Mouse (Mus musculus) liver, embryonic 14.5 days (tissue): ENCODE results near the gene Tango2. TPM values are rescaled to one million over a fixed set of nuclear protein-coding genes. Genes with fewer than 3 reads are reported as not detected.

Source experiments
- ATAC-seq: fragments of 200-750 bp; cut with Nextera tagmentation; 2 replicates; pipeline ENCODE4 v1.8.0; 2017; ENCODE audit warnings: moderate number of reproducible peaks, mild to moderate bottlenecking, moderate library complexity; ENCODE audit not compliant: insufficient read depth
- DNase-seq, 3 experiments: peaks; one replicate each; pipeline ENCODE4 v3.0.0-alpha.2; 2012 to 2013; ENCODE audit warnings: low read depth in 3 of 3, low spot score in 3 of 3
- H3K27ac ChIP-seq: fragments of 300-500 bp; sonication (generic); 2 replicates; pipeline ENCODE4 v1.5.1; 2014; ENCODE audit warnings: moderate library complexity, mild to moderate bottlenecking, control low read depth, inconsistent platforms
- H3K27me3 ChIP-seq: fragments of 300-500 bp; sonication (generic); 2 replicates; pipeline ENCODE4 v1.6.1; 2014; ENCODE audit warnings: mild to moderate bottlenecking, low read length, moderate library complexity; ENCODE audit not compliant: control insufficient read depth, insufficient read depth
- H3K36me3 ChIP-seq: fragments of 300-500 bp; sonication (generic); replicated peaks from 2 replicates; pipeline ENCODE4 v1.6.1; 2014; ENCODE audit warnings: low read depth; ENCODE audit not compliant: control insufficient read depth, insufficient read depth
- H3K4me1 ChIP-seq, 2 experiments: fragments of 200-500 bp in 1 of 2; fragments of 300-500 bp in 1 of 2; sonication (generic) in 1 of 2; replicated peaks; 2 replicates each; pipeline ENCODE4 v1.6.1; 2012 to 2014; ENCODE audit warnings: antibody characterized with exemption in 1 of 2, inconsistent platforms in 1 of 2, low read length in 1 of 2; ENCODE audit not compliant: control insufficient read depth in 2 of 2, insufficient read depth in 2 of 2
- H3K4me2 ChIP-seq: fragments of 300-500 bp; sonication (generic); 2 replicates; pipeline ENCODE4 v1.6.1; 2014; ENCODE audit warnings: low read depth, mild to moderate bottlenecking, control low read depth, moderate library complexity
- H3K4me3 ChIP-seq, 2 experiments: fragments of 200-500 bp in 1 of 2; fragments of 300-500 bp in 1 of 2; sonication (generic) in 1 of 2; 2 replicates each; pipeline ENCODE4 v1.5.1; 2012 to 2014; ENCODE audit warnings: low read depth in 2 of 2, low read length in 2 of 2, mild to moderate bottlenecking in 2 of 2, control low read depth in 1 of 2, inconsistent platforms in 1 of 2, moderate library complexity in 1 of 2; ENCODE audit not compliant: insufficient read depth in 1 of 2
- H3K9ac ChIP-seq: fragments of 300-500 bp; sonication (generic); replicated peaks from 2 replicates; pipeline ENCODE4 v1.6.1; 2014; ENCODE audit warnings: mild to moderate bottlenecking, control low read depth, moderate library complexity
- H3K9me3 ChIP-seq: fragments of 300-500 bp; sonication (generic); 2 replicates; pipeline ENCODE4 v1.6.1; 2016; ENCODE audit warnings: low read length, mixed read lengths; ENCODE audit not compliant: control insufficient read depth
- CTCF ChIP-seq: IDR thresholded peaks from 2 replicates; pipeline ENCODE4 v1.5.1; 2016; ENCODE audit warnings: antibody characterized with exemption, low read depth, control low read depth
- EP300 ChIP-seq: IDR thresholded peaks from 2 replicates; pipeline ENCODE4 v1.6.1; 2016; ENCODE audit warnings: antibody characterized with exemption, low read depth
- WGBS: fragments of 180-500 bp; shearing (Covaris S2); extraction: QIAGEN DNeasy Blood & Tissue Kit; methylation state at CpG from one replicate; pipeline ENCODE4 v1.1.7; 2014; ENCODE audit not compliant: insufficient replicate concordance; 5-methylcytosine and 5-hydroxymethylcytosine counted together
- polyA plus RNA-seq, 2 experiments: library from polyadenylated mRNA; depleted of rRNA in 1 of 2; stranded (reverse) in 1 of 2; unstranded in 1 of 2; fragments of >200 nt; fragmentation: Nextera tagmentation in 1 of 2; extraction: Ambion mirVana in 1 of 2; gene quantifications; 2 replicates each; pipeline versions ENCODE4 v1.2.1 to v1.2.3; 2012 to 2014

Tango2 gene
- polyA plus RNA-seq, 2 experiments: 44.5 to 58.8 TPM

- TF ChIP-seq CTCF (peak; percentile 42), EP300 (no peak)
- 87% methylated on average over 5 of the region's 5 CpGs for WGBS
- H3K36me3 ChIP-seq: peaks cover 85% of the 10 kb centered on the region
Observed at GRCm38 (mm10) chr16:18268182-18268581, 79.7 kb downstream of the Tango2 start.

DNA sequence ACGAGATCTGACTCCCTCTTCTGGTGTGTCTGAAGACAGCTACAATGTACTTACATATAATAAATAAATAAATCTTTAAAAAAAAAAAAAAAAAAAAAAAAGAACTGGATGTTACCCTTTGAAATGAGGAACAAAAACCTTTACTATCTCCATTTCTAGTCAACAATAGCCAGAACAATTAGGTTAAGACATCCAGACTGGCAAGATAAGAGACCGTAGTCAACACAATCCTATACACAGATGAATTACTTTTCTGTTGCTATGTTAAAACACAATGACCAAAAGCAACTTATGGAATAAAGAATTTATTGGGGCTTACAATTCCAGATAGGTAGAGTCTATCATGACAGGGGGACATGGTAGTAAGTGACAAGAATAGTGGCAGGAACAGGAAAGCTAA is 82.9 kb downstream of the Tango2 start:
- DNase-seq (no peak), ATAC-seq (no peak)
- Histone ChIP-seq H3K9me3 (no peaks in the 10 kb centered on the region), H3K9ac (no peak overlapping the region), H3K4me3 (no peak overlapping the region), H3K36me3 (peaks cover 77% of the 10 kb centered on the region), H3K27me3 (no peaks in the 10 kb centered on the region), H3K27ac (no peak overlapping the region), H3K4me1 (no peaks in the 10 kb centered on the region), H3K4me2 (no peak overlapping the region)
- WGBS: 87% methylated on average over 2 of the region's 2 CpGs
- TF ChIP-seq EP300 (no peak), CTCF (no peak)

More at GRCm38 (mm10) chr16:18268182-18268581, 79.7 kb downstream of the Tango2 start:
- Histone ChIP-seq H3K4me2 (no peak overlapping the region), H3K27me3 (no peaks in the 10 kb centered on the region), H3K9me3 (no peaks in the 10 kb centered on the region), H3K4me1 (no peaks in the 10 kb centered on the region), H3K4me3 (no peak overlapping the region), H3K27ac (no peak overlapping the region), H3K9ac (no peak overlapping the region)
- DNase-seq (no peak), ATAC-seq (no peak)

- no peaks in the 10 kb centered on the region for H3K27me3 ChIP-seq
- 84% methylated on average over 2 of the region's 2 CpGs for WGBS
- TF ChIP-seq CTCF: no peak
- TF ChIP-seq EP300: no peak
Observed at GRCm38 (mm10) chr16:18258221-18258620, 89.7 kb downstream of the Tango2 start, which contains the start of gene Gm49776. Gene Gm49776 (minus strand): TSS chr16:18258321.

DNA sequence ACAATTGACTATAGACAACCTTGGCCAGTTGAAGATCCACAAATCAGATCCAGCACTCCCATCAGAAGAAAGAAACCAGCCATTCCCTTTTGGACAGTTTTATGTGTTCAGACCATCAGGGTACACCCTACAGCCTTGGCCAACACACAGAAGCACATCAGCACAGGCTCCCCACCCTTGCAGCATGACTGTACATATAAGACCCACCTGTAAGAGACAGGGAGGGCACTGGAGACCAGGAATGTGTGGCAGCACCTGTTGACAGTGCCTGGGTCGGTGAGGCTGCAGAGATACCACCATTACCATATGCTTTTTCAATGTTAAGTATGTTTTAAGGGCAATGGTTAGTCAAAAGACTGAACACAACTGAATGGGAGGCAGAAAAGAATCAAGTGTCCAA is 94.0 kb downstream of the Tango2 start:
- WGBS: 82% methylated on average over 1 of the region's 1 CpGs
- no peak for DNase-seq
- Histone ChIP-seq H3K9ac (no peak overlapping the region), H3K4me1 (peaks cover 0 to 12% of the 10 kb centered on the region in 2 experiments), H3K27me3 (no peaks in the 10 kb centered on the region), H3K9me3 (no peaks in the 10 kb centered on the region), H3K36me3 (peaks cover 85% of the 10 kb centered on the region), H3K4me2 (no peak overlapping the region), H3K4me3 (no peak overlapping the region), H3K27ac (no peak overlapping the region)
- ATAC-seq: no peak
- TF ChIP-seq CTCF (no peak), EP300 (no peak)

More at GRCm38 (mm10) chr16:18258221-18258620, 89.7 kb downstream of the Tango2 start, which contains the start of gene Gm49776:
- ATAC-seq (no peak), DNase-seq (no peak)
- H3K36me3 ChIP-seq: peaks cover 89% of the 10 kb centered on the region
- H3K4me3 ChIP-seq: no peak within 1 kb of the TSS
- no peaks in the 10 kb centered on the region for H3K4me1 ChIP-seq
- H3K9me3 ChIP-seq: no peaks in the 10 kb centered on the region
- H3K9ac ChIP-seq: no peak within 1 kb of the TSS
- H3K27ac ChIP-seq: no peak within 1 kb of the TSS
- no peak within 1 kb of the TSS for H3K4me2 ChIP-seq

GRCm38 (mm10) chr16:18252736-18253135 is 95.2 kb downstream of the Tango2 start:
- DNase-seq (no peak), ATAC-seq (no peak)
- TF ChIP-seq CTCF: no peak
- no peak for TF ChIP-seq EP300
- no peaks in the 10 kb centered on the region for H3K9me3 ChIP-seq
- peaks cover 75% of the 10 kb centered on the region for H3K36me3 ChIP-seq
- H3K27ac ChIP-seq: no peak overlapping the region
- H3K4me1 ChIP-seq: peaks cover 0 to 12% of the 10 kb centered on the region in 2 experiments
- no peak overlapping the region for H3K4me2 ChIP-seq
- WGBS: 75% methylated on average over 6 of the region's 6 CpGs
- no peaks in the 10 kb centered on the region for H3K27me3 ChIP-seq
- no peak overlapping the region for H3K4me3 ChIP-seq
- no peak overlapping the region for H3K9ac ChIP-seq
